Mouse (Mus musculus): ENCODE data around the gene Cdkn1a. TPM values are rescaled to one million over a fixed set of nuclear protein-coding genes. Genes with fewer than 3 reads are reported as not detected.

The Cdkn1a gene
- total and polyA plus RNA-seq, 3 experiments, result 30.4 to 156 (median 56.4) TPM

- no peak for DNase-seq
- Histone ChIP-seq H3K27ac (no peak overlapping the region), H3K36me3 (ENCODE audit: control insufficient read depth, insufficient read depth, low read length) (no peaks in the 10 kb centered on the region), H3K4me1 (ENCODE audit: control insufficient read depth, insufficient read depth, low read length) (peaks cover 18% of the 10 kb centered on the region), H3K27me3 (ENCODE audit: control insufficient read depth, insufficient read depth, low read length) (no peaks in the 10 kb centered on the region), H3K79me2 (replicated peaks; ENCODE audit: control insufficient read depth, insufficient read depth, low read length) (no peaks in the 10 kb centered on the region), H3K9ac (ENCODE audit: low read depth, low read length) (no peak overlapping the region), H3K4me3 (no peak overlapping the region)
- intact Hi-C loops (cut with DNase I), result no loop called here
- 42% methylated on average over 7 of the region's 7 CpGs for WGBS
- no peak for TF ChIP-seq CTCF (IDR thresholded peaks at IDR 0.05)
- no peak for TF ChIP-seq EP300 (IDR thresholded peaks at IDR 0.05; ENCODE audit: insufficient read depth, low read depth, low read length)
- TF ChIP-seq POLR2A (IDR thresholded peaks at IDR 0.05; ENCODE audit: insufficient read depth, low read depth, low read length), result no peak
Observed at GRCm38 (mm10) chr17:29056207-29056606, 34.6 kb upstream of the Cdkn1a start.

GRCm38 (mm10) chr17:29056699-29057151 is 34.1 kb upstream of the Cdkn1a start:
- intact Hi-C loops (cut with DNase I), result no loop called here
- peaks cover 18% of the 10 kb centered on the region for H3K4me1 ChIP-seq (ENCODE audit: control insufficient read depth, insufficient read depth, low read length)
- no peak for DNase-seq
- H3K79me2 ChIP-seq (replicated peaks; ENCODE audit: control insufficient read depth, insufficient read depth, low read length), result no peaks in the 10 kb centered on the region
- 37% methylated on average over 8 of the region's 8 CpGs for WGBS
- H3K36me3 ChIP-seq (ENCODE audit: control insufficient read depth, insufficient read depth, low read length), result no peaks in the 10 kb centered on the region
- H3K27ac ChIP-seq, result no peak overlapping the region
- no peak overlapping the region for H3K4me3 ChIP-seq
- H3K27me3 ChIP-seq (ENCODE audit: control insufficient read depth, insufficient read depth, low read length), result no peaks in the 10 kb centered on the region
- H3K9ac ChIP-seq (ENCODE audit: low read depth, low read length), result no peak overlapping the region
- TF ChIP-seq POLR2A (IDR thresholded peaks at IDR 0.05; ENCODE audit: insufficient read depth, low read depth, low read length), result no peak
- no peak for TF ChIP-seq CTCF (IDR thresholded peaks at IDR 0.05)
- no peak for TF ChIP-seq EP300 (IDR thresholded peaks at IDR 0.05; ENCODE audit: insufficient read depth, low read depth, low read length)

GRCm38 (mm10) chr17:29057361-29057890 is 33.4 kb upstream of the Cdkn1a start:
- no peak for DNase-seq
- WGBS, result 89% methylated on average over 11 of the region's 11 CpGs
- intact Hi-C loops (cut with DNase I), result no loop called here
- H3K9ac ChIP-seq (ENCODE audit: low read depth, low read length), result no peak overlapping the region
- TF ChIP-seq EP300 (IDR thresholded peaks at IDR 0.05; ENCODE audit: insufficient read depth, low read depth, low read length) (no peak), CTCF (IDR thresholded peaks at IDR 0.05) (no peak), POLR2A (IDR thresholded peaks at IDR 0.05; ENCODE audit: insufficient read depth, low read depth, low read length) (no peak)
- H3K79me2 ChIP-seq (replicated peaks; ENCODE audit: control insufficient read depth, insufficient read depth, low read length), result no peaks in the 10 kb centered on the region
- peaks cover 19% of the 10 kb centered on the region for H3K4me1 ChIP-seq (ENCODE audit: control insufficient read depth, insufficient read depth, low read length)
- no peaks in the 10 kb centered on the region for H3K36me3 ChIP-seq (ENCODE audit: control insufficient read depth, insufficient read depth, low read length)
- H3K27ac ChIP-seq, result no peak overlapping the region
- no peaks in the 10 kb centered on the region for H3K27me3 ChIP-seq (ENCODE audit: control insufficient read depth, insufficient read depth, low read length)
- no peak overlapping the region for H3K4me3 ChIP-seq

- Histone ChIP-seq H3K4me1 (ENCODE audit: control insufficient read depth, insufficient read depth, low read length) (peaks cover 17% of the 10 kb centered on the region), H3K27ac (no peak overlapping the region), H3K36me3 (ENCODE audit: control insufficient read depth, insufficient read depth, low read length) (no peaks in the 10 kb centered on the region), H3K27me3 (ENCODE audit: control insufficient read depth, insufficient read depth, low read length) (no peaks in the 10 kb centered on the region), H3K79me2 (replicated peaks; ENCODE audit: control insufficient read depth, insufficient read depth, low read length) (no peaks in the 10 kb centered on the region), H3K4me3 (no peak overlapping the region), H3K9ac (ENCODE audit: low read depth, low read length) (no peak overlapping the region)
- TF ChIP-seq CTCF (IDR thresholded peaks at IDR 0.05) (no peak), POLR2A (IDR thresholded peaks at IDR 0.05; ENCODE audit: insufficient read depth, low read depth, low read length) (no peak), EP300 (IDR thresholded peaks at IDR 0.05; ENCODE audit: insufficient read depth, low read depth, low read length) (no peak)
- peak in 1 of 2 experiments; percentile 50 for DNase-seq
- 37% methylated on average over 10 of the region's 10 CpGs for WGBS
- intact Hi-C loops (cut with DNase I), result no loop called here
Observed at GRCm38 (mm10) chr17:29057961-29058360, 32.8 kb upstream of the Cdkn1a start.

- H3K9ac ChIP-seq (ENCODE audit: low read depth, low read length), result no peak overlapping the region
- 54% methylated on average over 8 of the region's 8 CpGs for WGBS
Observed at GRCm38 (mm10) chr17:29058487-29058886, 32.3 kb upstream of the Cdkn1a start.

GRCm38 (mm10) chr17:29059581-29059980 is 31.2 kb upstream of the Cdkn1a start:
- no peaks in the 10 kb centered on the region for H3K79me2 ChIP-seq (replicated peaks; ENCODE audit: control insufficient read depth, insufficient read depth, low read length)

More at GRCm38 (mm10) chr17:29058487-29058886, 32.3 kb upstream of the Cdkn1a start:
- Histone ChIP-seq H3K79me2 (replicated peaks; ENCODE audit: control insufficient read depth, insufficient read depth, low read length) (no peaks in the 10 kb centered on the region), H3K27me3 (ENCODE audit: control insufficient read depth, insufficient read depth, low read length) (no peaks in the 10 kb centered on the region), H3K4me3 (no peak overlapping the region), H3K4me1 (ENCODE audit: control insufficient read depth, insufficient read depth, low read length) (peaks cover 12% of the 10 kb centered on the region), H3K27ac (no peak overlapping the region), H3K36me3 (ENCODE audit: control insufficient read depth, insufficient read depth, low read length) (no peaks in the 10 kb centered on the region)
- TF ChIP-seq POLR2A (IDR thresholded peaks at IDR 0.05; ENCODE audit: insufficient read depth, low read depth, low read length) (no peak), CTCF (IDR thresholded peaks at IDR 0.05) (no peak), EP300 (IDR thresholded peaks at IDR 0.05; ENCODE audit: insufficient read depth, low read depth, low read length) (no peak)
- no peak for DNase-seq
- intact Hi-C loops (cut with DNase I), result no loop called here

More at GRCm38 (mm10) chr17:29059581-29059980, 31.2 kb upstream of the Cdkn1a start:
- WGBS, result 88% methylated on average over 3 of the region's 3 CpGs
- Histone ChIP-seq H3K4me3 (no peak overlapping the region), H3K36me3 (ENCODE audit: control insufficient read depth, insufficient read depth, low read length) (no peaks in the 10 kb centered on the region), H3K9ac (ENCODE audit: low read depth, low read length) (no peak overlapping the region), H3K27ac (no peak overlapping the region), H3K4me1 (ENCODE audit: control insufficient read depth, insufficient read depth, low read length) (peaks cover 5% of the 10 kb centered on the region), H3K27me3 (ENCODE audit: control insufficient read depth, insufficient read depth, low read length) (no peaks in the 10 kb centered on the region)
- TF ChIP-seq POLR2A (IDR thresholded peaks at IDR 0.05; ENCODE audit: insufficient read depth, low read depth, low read length) (no peak), EP300 (IDR thresholded peaks at IDR 0.05; ENCODE audit: insufficient read depth, low read depth, low read length) (no peak), CTCF (IDR thresholded peaks at IDR 0.05) (no peak)
- no peak for DNase-seq
- intact Hi-C loops (cut with DNase I), result no loop called here
